Mouse (Mus musculus) layer of hippocampus, adult 9-10 months (tissue): Measurements from ENCODE around the gene Mras.

ENCODE experiments used
- DNase-seq: peaks from one replicate; pipeline ENCODE4 v3.0.0; 2022; ENCODE audit warnings: low spot score

Gene Mras

GRCm38 (mm10) chr9:99440941-99441340 lies 3.8 kb upstream of the Mras start:
- no peak for DNase-seq

- no peak for DNase-seq
Measured at GRCm38 (mm10) chr9:99439064-99439463, 1.9 kb upstream of the Mras start.

- no peak for DNase-seq
Measured at GRCm38 (mm10) chr9:99437781-99438565, 792 bp upstream of the Mras start.

GRCm38 (mm10) chr9:99436182-99437030 lies 775 bp downstream of the Mras start:
- no peak for DNase-seq

- DNase-seq, result no peak
Measured at GRCm38 (mm10) chr9:99435619-99436181, 1.5 kb downstream of the Mras start.

GRCm38 (mm10) chr9:99434892-99435618 lies 2.1 kb downstream of the Mras start:
- no peak for DNase-seq

GRCm38 (mm10) chr9:99432478-99432877 lies 4.7 kb downstream of the Mras start:
- no peak for DNase-seq

GRCm38 (mm10) chr9:99431963-99432362 lies 5.2 kb downstream of the Mras start:
- no peak for DNase-seq

GRCm38 (mm10) chr9:99431346-99431745 lies 5.8 kb downstream of the Mras start:
- no peak for DNase-seq

- no peak for DNase-seq
Measured at GRCm38 (mm10) chr9:99430806-99431205, 6.4 kb downstream of the Mras start.

GRCm38 (mm10) chr9:99429845-99430244 lies 7.3 kb downstream of the Mras start:
- no peak for DNase-seq

- DNase-seq, result no peak
Measured at GRCm38 (mm10) chr9:99428601-99429331, 8.4 kb downstream of the Mras start.

- DNase-seq, result no peak
Measured at GRCm38 (mm10) chr9:99425262-99425661, 11.9 kb downstream of the Mras start.

- DNase-seq, result no peak
Measured at GRCm38 (mm10) chr9:99424574-99424863, 12.7 kb downstream of the Mras start.

- no peak for DNase-seq
Measured at GRCm38 (mm10) chr9:99423692-99424573, 13.2 kb downstream of the Mras start.

- DNase-seq, result no peak
Measured at GRCm38 (mm10) chr9:99421914-99422313, 15.3 kb downstream of the Mras start.

- no peak for DNase-seq
Measured at GRCm38 (mm10) chr9:99419951-99420701, 17.1 kb downstream of the Mras start.

GRCm38 (mm10) chr9:99418377-99418776 lies 18.8 kb downstream of the Mras start:
- no peak for DNase-seq

- no peak for DNase-seq
Measured at GRCm38 (mm10) chr9:99417288-99417846, 19.8 kb downstream of the Mras start.

GRCm38 (mm10) chr9:99416809-99417208 lies 20.4 kb downstream of the Mras start:
- DNase-seq, result no peak
